Mouse (Mus musculus) cerebellum, adult 2 months (tissue): ENCODE data around the gene Fam214b.

ENCODE experiments used
- CTCF ChIP-seq: fragments of 200-500 bp; IDR thresholded peaks from 2 replicates; pipeline ENCODE4 v1.5.1; 2011; ENCODE audit warnings: low read depth, mild to moderate bottlenecking, control low read depth, low read length, moderate library complexity, borderline replicate concordance; ENCODE audit not compliant: insufficient read depth
- POLR2A ChIP-seq: fragments of 200-500 bp; IDR thresholded peaks from 2 replicates; pipeline ENCODE4 v1.6.1; 2011; ENCODE audit warnings: low read length, control low read depth, borderline replicate concordance; ENCODE audit not compliant: insufficient read depth

GRCm38 (mm10) chr4:43065471-43065870 is 19.5 kb upstream of the Fam214b start:
- no peak for TF ChIP-seq CTCF
- no peak for TF ChIP-seq POLR2A
